Mouse (Mus musculus) mature B cell (primary cell): ENCODE results near the gene Fbxl18.

ENCODE experiments used
- in situ Hi-C: fragments of 300-500 bp; cut with MboI; formaldehyde crosslinking; loops from 2 replicates; pipeline ENCODE4 v1.14.3; 2019

The Fbxl18 gene

GRCm38 (mm10) chr5:142900651-142901050 is 5.4 kb upstream of the Fbxl18 start:
- in situ Hi-C loops, result no loop called here

- in situ Hi-C loops, result no loop called here
Measured at GRCm38 (mm10) chr5:142899932-142900533, 4.8 kb upstream of the Fbxl18 start.

- in situ Hi-C loops, result no loop called here
Measured at GRCm38 (mm10) chr5:142899057-142899601, 3.9 kb upstream of the Fbxl18 start.

GRCm38 (mm10) chr5:142898316-142898715 is 3.1 kb upstream of the Fbxl18 start:
- in situ Hi-C loops, result no loop called here

- in situ Hi-C loops, result no loop called here
Measured at GRCm38 (mm10) chr5:142897568-142898248, 2.5 kb upstream of the Fbxl18 start.

- in situ Hi-C loops, result no loop called here
Measured at GRCm38 (mm10) chr5:142896713-142897112, 1.5 kb upstream of the Fbxl18 start.

GRCm38 (mm10) chr5:142896192-142896591 is 971 bp upstream of the Fbxl18 start:
- in situ Hi-C loops, result no loop called here

- in situ Hi-C loops, result no loop called here
Measured at GRCm38 (mm10) chr5:142891396-142891795, 3.8 kb downstream of the Fbxl18 start.

- in situ Hi-C loops, result loop anchor here (10.0 kb wide), 1 partner anchor 177 kb away; no protein-coding TSS in a partner anchor
Measured at GRCm38 (mm10) chr5:142887533-142887932, 7.7 kb downstream of the Fbxl18 start.

GRCm38 (mm10) chr5:142886761-142887160 is 8.5 kb downstream of the Fbxl18 start:
- in situ Hi-C loops, result loop anchor here (10.0 kb wide), 1 partner anchor 178 kb away; no protein-coding TSS in a partner anchor

- in situ Hi-C loops, result loop anchor here (10.0 kb wide), 1 partner anchor 179 kb away; no protein-coding TSS in a partner anchor
Measured at GRCm38 (mm10) chr5:142886181-142886580, 9.0 kb downstream of the Fbxl18 start.

GRCm38 (mm10) chr5:142882471-142882870 is 12.8 kb downstream of the Fbxl18 start:
- in situ Hi-C loops, result loop anchor here (10.0 kb wide), 1 partner anchor 182 kb away; no protein-coding TSS in a partner anchor

- in situ Hi-C loops, result loop anchor here (10.0 kb wide), 1 partner anchor 183 kb away; no protein-coding TSS in a partner anchor
Measured at GRCm38 (mm10) chr5:142881936-142882335, 13.3 kb downstream of the Fbxl18 start.

- in situ Hi-C loops, result loop anchor here (10.0 kb wide), 1 partner anchor 184 kb away; no protein-coding TSS in a partner anchor
Measured at GRCm38 (mm10) chr5:142880806-142881516, 14.3 kb downstream of the Fbxl18 start.

GRCm38 (mm10) chr5:142880246-142880645 is 15.0 kb downstream of the Fbxl18 start:
- in situ Hi-C loops, result loop anchor here (10.0 kb wide), 1 partner anchor 185 kb away; no protein-coding TSS in a partner anchor

GRCm38 (mm10) chr5:142879318-142880175 is 15.7 kb downstream of the Fbxl18 start:
- in situ Hi-C loops, result loop anchor here (10.0 kb wide), 2 partner anchors 115 to 185 kb away; no protein-coding TSS in a partner anchor

GRCm38 (mm10) chr5:142878570-142878969 is 16.7 kb downstream of the Fbxl18 start:
- in situ Hi-C loops, result loop anchor here (10.0 kb wide), 1 partner anchor 114 kb away; no protein-coding TSS in a partner anchor

GRCm38 (mm10) chr5:142877337-142878280 is 17.6 kb downstream of the Fbxl18 start:
- in situ Hi-C loops, result loop anchor here (10.0 kb wide), 1 partner anchor 113 kb away; no protein-coding TSS in a partner anchor

- in situ Hi-C loops, result loop anchor here (10.0 kb wide), 1 partner anchor 112 kb away; no protein-coding TSS in a partner anchor
Measured at GRCm38 (mm10) chr5:142876896-142877295, 18.3 kb downstream of the Fbxl18 start.
